Mouse (Mus musculus) gonadal fat pad, adult 2 months (tissue): ENCODE measurements at regions not wholly inside any gene's neighbourhood (a gene's known extent, or its start where the extent isn't known, plus 50 kb on each side); places are given as distances from the start of the nearest gene placed in this dataset.

Source experiments
- DNase-seq: peaks from one replicate; pipeline ENCODE4 v3.0.0-alpha.2; 2012; ENCODE audit warnings: low read depth

GRCm38 (mm10) chr10:92077291-92077690 is 644.9 kb downstream of the Nedd1 start:
- DNase-seq, result no peak

GRCm38 (mm10) chr10:92076754-92077153 is 645.5 kb downstream of the Nedd1 start:
- DNase-seq, result no peak

GRCm38 (mm10) chr10:92075469-92075868 is 646.8 kb downstream of the Nedd1 start:
- DNase-seq, result no peak

GRCm38 (mm10) chr10:92074698-92075394 is 647.4 kb downstream of the Nedd1 start:
- DNase-seq, result no peak

- no peak for DNase-seq
Measured at GRCm38 (mm10) chr10:92073873-92074390, 648.3 kb downstream of the Nedd1 start.

- no peak for DNase-seq
Measured at GRCm38 (mm10) chr10:92044783-92045182, 677.4 kb downstream of the Nedd1 start.

GRCm38 (mm10) chr10:92036176-92036575 is 686.0 kb downstream of the Nedd1 start:
- peak; percentile 20 for DNase-seq

GRCm38 (mm10) chr10:92030221-92030620 is 692.0 kb downstream of the Nedd1 start:
- no peak for DNase-seq

- DNase-seq, result no peak
Measured at GRCm38 (mm10) chr10:92024203-92024602, 698.0 kb downstream of the Nedd1 start.

- no peak for DNase-seq
Measured at GRCm38 (mm10) chr10:92021036-92021435, 701.2 kb downstream of the Nedd1 start.

GRCm38 (mm10) chr10:92009551-92009950 is 712.7 kb downstream of the Nedd1 start:
- DNase-seq, result no peak

GRCm38 (mm10) chr10:92007891-92008290 is 714.3 kb downstream of the Nedd1 start:
- DNase-seq, result no peak

GRCm38 (mm10) chr10:92006467-92006866 is 715.8 kb downstream of the Nedd1 start:
- DNase-seq, result no peak

- DNase-seq, result no peak
Measured at GRCm38 (mm10) chr10:91991040-91991439, 731.2 kb downstream of the Nedd1 start.

GRCm38 (mm10) chr10:91988364-91988763 is 733.9 kb downstream of the Nedd1 start:
- no peak for DNase-seq

- DNase-seq, result no peak
Measured at GRCm38 (mm10) chr10:91979841-91980240, 742.4 kb downstream of the Nedd1 start.

GRCm38 (mm10) chr10:91971951-91972350 is 750.3 kb downstream of the Nedd1 start:
- DNase-seq, result no peak

- DNase-seq, result no peak
Measured at GRCm38 (mm10) chr10:91967570-91968310, 754.5 kb downstream of the Nedd1 start.

GRCm38 (mm10) chr10:91959734-91960492 is 762.3 kb downstream of the Nedd1 start:
- DNase-seq, result no peak

GRCm38 (mm10) chr10:91953078-91953477 is 769.1 kb downstream of the Nedd1 start:
- DNase-seq, result peak; percentile 58

- no peak for DNase-seq
Measured at GRCm38 (mm10) chr10:91923626-91924025, 742.5 kb upstream of the Tmpo start.

- DNase-seq, result no peak
Measured at GRCm38 (mm10) chr10:91889864-91890263, 708.7 kb upstream of the Tmpo start.
